Mouse (Mus musculus) frontal cortex, postnatal 36 days (tissue): Measurements from ENCODE around the gene Serpina3b.
"Not testable (repeated sequence)": the region's sequence is repeated elsewhere in the genome, so short reads cannot be mapped to it uniquely, and the experiment has no call there.

Source experiments
- DNase-seq, 2 experiments: peaks; one replicate each; pipeline ENCODE4 v3.0.0; 2022; ENCODE audit warnings: low spot score in 2 of 2

The Serpina3b gene

GRCm38 (mm10) chr12:104127696-104128095, at the start of gene Serpina3b:
Gene Serpina3b (plus strand): TSS chr12:104127996.
- DNase-seq: no peak

GRCm38 (mm10) chr12:104090119-104090518, 37.7 kb upstream of the Serpina3b start:
- DNase-seq: no peak

GRCm38 (mm10) chr12:104091303-104091702, 36.5 kb upstream of the Serpina3b start:
- DNase-seq: no peak

GRCm38 (mm10) chr12:104100768-104101167, 27.0 kb upstream of the Serpina3b start, which contains the start of gene Serpina5:
Gene Serpina5 (plus strand): TSS chr12:104101113.
- no peak for DNase-seq

- no peak for DNase-seq
Observed at GRCm38 (mm10) chr12:104105847-104106246, 21.9 kb upstream of the Serpina3b start.

GRCm38 (mm10) chr12:104106919-104107318, 20.9 kb upstream of the Serpina3b start:
- DNase-seq: no peak

GRCm38 (mm10) chr12:104108507-104108906, 19.3 kb upstream of the Serpina3b start:
- DNase-seq: no peak

GRCm38 (mm10) chr12:104112333-104112732, 15.5 kb upstream of the Serpina3b start, which contains the start of gene Serpina3a:
Gene Serpina3a (plus strand): TSS chr12:104112724.
- not testable (repeated sequence) for DNase-seq

GRCm38 (mm10) chr12:104114921-104115579, 12.7 kb upstream of the Serpina3b start:
- DNase-seq: no peak

- no peak for DNase-seq
Observed at GRCm38 (mm10) chr12:104123097-104123496, 4.7 kb upstream of the Serpina3b start.

GRCm38 (mm10) chr12:104123996-104124395, 3.8 kb upstream of the Serpina3b start:
- DNase-seq: no peak

- DNase-seq: no peak
Observed at GRCm38 (mm10) chr12:104125021-104125560, 2.7 kb upstream of the Serpina3b start.

GRCm38 (mm10) chr12:104131041-104131440, 3.2 kb downstream of the Serpina3b start:
- DNase-seq: no peak

GRCm38 (mm10) chr12:104138216-104138615, 10.4 kb downstream of the Serpina3b start:
- no peak for DNase-seq

GRCm38 (mm10) chr12:104140543-104141103, 12.8 kb downstream of the Serpina3b start:
- DNase-seq: no peak

- no peak for DNase-seq
Observed at GRCm38 (mm10) chr12:104141506-104141905, 13.7 kb downstream of the Serpina3b start.

GRCm38 (mm10) chr12:104142427-104142826, 14.6 kb downstream of the Serpina3b start:
- DNase-seq: no peak

- no peak for DNase-seq
Observed at GRCm38 (mm10) chr12:104143286-104143685, 15.5 kb downstream of the Serpina3b start.

- DNase-seq: no peak
Observed at GRCm38 (mm10) chr12:104145571-104145970, 17.8 kb downstream of the Serpina3b start.

GRCm38 (mm10) chr12:104151989-104152388, 24.2 kb downstream of the Serpina3b start:
- DNase-seq: no peak

- no peak for DNase-seq
Observed at GRCm38 (mm10) chr12:104153041-104153645, 25.3 kb downstream of the Serpina3b start.

GRCm38 (mm10) chr12:104153656-104154055, 25.9 kb downstream of the Serpina3b start, which contains the start of gene Serpina3c:
Gene Serpina3c (minus strand): TSS chr12:104153870.
- DNase-seq: no peak

GRCm38 (mm10) chr12:104174747-104175146, 47.0 kb downstream of the Serpina3b start:
- DNase-seq: no peak
